Mouse (Mus musculus) gastrocnemius, adult 2 months (tissue): Measurements from ENCODE around the gene Hsf4. TPM values are rescaled to one million over a fixed set of nuclear protein-coding genes. Genes with fewer than 3 reads are reported as not detected.

Experiments
- DNase-seq: peaks from one replicate; pipeline ENCODE4 v3.0.0; 2022
- H3K27ac ChIP-seq: fragments of 200-600 bp; 2 replicates; pipeline ENCODE4 v1.8.1; 2022; ENCODE audit warnings: mild to moderate bottlenecking
- H3K4me3 ChIP-seq: fragments of 200-600 bp; 2 replicates; pipeline ENCODE4 v1.8.1; 2022; ENCODE audit warnings: mild to moderate bottlenecking, moderate library complexity
- CTCF ChIP-seq: fragments of 200-600 bp; IDR thresholded peaks from 2 replicates; pipeline ENCODE4 v1.8.1; 2022; ENCODE audit warnings: antibody characterized with exemption, mild to moderate bottlenecking, moderate library complexity
- intact Hi-C: fragments of 180-260 bp; cut with DNase I; formaldehyde crosslinking; loops from one replicate; pipeline ENCODE4 v1.15.1; 2025
- total RNA-seq, 2 experiments: library from RNA; stranded (reverse); gene quantifications; 2 replicates each; pipeline ENCODE4 v1.2.3; 2021

The Hsf4 gene
- total RNA-seq, 2 experiments from 2014 or later = 6.1 to 8.4 TPM

GRCm38 (mm10) chr8:105251954-105252353, 17.6 kb upstream of the Hsf4 start:
- TF ChIP-seq CTCF = no peak
- Histone ChIP-seq H3K4me3 (no peak overlapping the region), H3K27ac (no peak overlapping the region)
- no peak for DNase-seq
- intact Hi-C loops = no loop called here

GRCm38 (mm10) chr8:105252680-105253537, 16.7 kb upstream of the Hsf4 start:
- H3K4me3 ChIP-seq = peak overlapping the region; percentile 90
- TF ChIP-seq CTCF = no peak
- intact Hi-C loops = no loop called here
- no peak for DNase-seq
- H3K27ac ChIP-seq = no peak overlapping the region

GRCm38 (mm10) chr8:105253766-105254151, 15.8 kb upstream of the Hsf4 start:
- Histone ChIP-seq H3K4me3 (peak overlapping the region; percentile 90), H3K27ac (peak overlapping the region; percentile 90)
- no peak for DNase-seq
- intact Hi-C loops = no loop called here
- no peak for TF ChIP-seq CTCF

GRCm38 (mm10) chr8:105254152-105254965, 15.2 kb upstream of the Hsf4 start:
- DNase-seq = peak; percentile 93
- TF ChIP-seq CTCF = peak; percentile 89
- H3K4me3 ChIP-seq = peak overlapping the region; percentile 90
- intact Hi-C loops = no loop called here
- peak overlapping the region; percentile 90 for H3K27ac ChIP-seq

GRCm38 (mm10) chr8:105254966-105255350, 14.6 kb upstream of the Hsf4 start, which contains the start of gene B3gnt9:
Gene B3gnt9, minus strand, starts transcription at chr8:105255153.
- Histone ChIP-seq H3K27ac (peak within 1 kb of the TSS; percentile 90), H3K4me3 (peak within 1 kb of the TSS; percentile 90)
- intact Hi-C loops = no loop called here
- peak; percentile 88 for DNase-seq
- TF ChIP-seq CTCF = no peak

- intact Hi-C loops = loop anchor here (2.0 kb wide), 1 partner anchor 137 kb away; no protein-coding TSS in a partner anchor
- no peak overlapping the region for H3K4me3 ChIP-seq
- no peak for DNase-seq
- no peak overlapping the region for H3K27ac ChIP-seq
- no peak for TF ChIP-seq CTCF
These were observed 12.1 kb upstream of the Hsf4 start for GRCm38 (mm10) chr8:105257318-105258114.

GRCm38 (mm10) chr8:105258911-105259720, 10.5 kb upstream of the Hsf4 start:
- Histone ChIP-seq H3K27ac (no peak overlapping the region), H3K4me3 (peak overlapping the region; percentile 71)
- intact Hi-C loops = loop anchor here (1.0 to 2.0 kb wide), 2 partner anchors 121 to 138 kb away; no protein-coding TSS in a partner anchor
- peak; percentile 6; the same call in 1 of the 2 replicates for TF ChIP-seq CTCF
- DNase-seq = peak; percentile 49

GRCm38 (mm10) chr8:105259721-105260320, 9.8 kb upstream of the Hsf4 start:
- intact Hi-C loops = loop anchor here (1.0 to 2.0 kb wide), 2 partner anchors 122 to 139 kb away; no protein-coding TSS in a partner anchor
- TF ChIP-seq CTCF = peak; percentile 99; the same call in 1 of the 2 replicates
- DNase-seq = peak; percentile 85
- no peak overlapping the region for H3K27ac ChIP-seq
- H3K4me3 ChIP-seq = peak overlapping the region; percentile 71

- DNase-seq = no peak
- no peak overlapping the region for H3K4me3 ChIP-seq
- no peak overlapping the region for H3K27ac ChIP-seq
- intact Hi-C loops = no loop called here
- TF ChIP-seq CTCF = no peak
These were observed 9.1 kb upstream of the Hsf4 start for GRCm38 (mm10) chr8:105260371-105261099.

- Histone ChIP-seq H3K4me3 (no peak overlapping the region), H3K27ac (no peak overlapping the region)
- no peak for TF ChIP-seq CTCF
- DNase-seq = no peak
- intact Hi-C loops = no loop called here
These were observed 8.1 kb upstream of the Hsf4 start for GRCm38 (mm10) chr8:105261326-105261980.
